Mouse (Mus musculus): ENCODE measurements around the gene Atp6v1c2.

- TF ChIP-seq CTCF (IDR thresholded peaks at IDR 0.05; ENCODE audit: control insufficient read depth, insufficient read depth, insufficient read length) (no peak), MAX (IDR thresholded peaks at IDR 0.05) (no peak), USF1 (IDR thresholded peaks at IDR 0.05; ENCODE audit: low read depth) (no peak), FOSL1 (IDR thresholded peaks at IDR 0.05; ENCODE audit: insufficient read depth, low read length, poor library complexity, severe bottlenecking) (no peak), CEBPB (IDR thresholded peaks at IDR 0.05; ENCODE audit: low read depth) (no peak)
Observed at GRCm38 (mm10) chr12:17371589-17372235, 42.6 kb upstream of the Atp6v1c2 start.
